Mouse (Mus musculus): ENCODE measurements around the gene Pde3a. TPM values are rescaled to one million over a fixed set of nuclear protein-coding genes. Genes with fewer than 3 reads are reported as not detected.
A peak's percentile ranks its signal among the peaks of the same experiment; 100 is the strongest.
"Not testable (repeated sequence)": the region's sequence is repeated elsewhere in the genome, so short reads cannot be mapped to it uniquely, and the experiment has no call there.

Gene Pde3a
- polyA plus RNA-seq, 1 experiment: 22.7 TPM

DNA sequence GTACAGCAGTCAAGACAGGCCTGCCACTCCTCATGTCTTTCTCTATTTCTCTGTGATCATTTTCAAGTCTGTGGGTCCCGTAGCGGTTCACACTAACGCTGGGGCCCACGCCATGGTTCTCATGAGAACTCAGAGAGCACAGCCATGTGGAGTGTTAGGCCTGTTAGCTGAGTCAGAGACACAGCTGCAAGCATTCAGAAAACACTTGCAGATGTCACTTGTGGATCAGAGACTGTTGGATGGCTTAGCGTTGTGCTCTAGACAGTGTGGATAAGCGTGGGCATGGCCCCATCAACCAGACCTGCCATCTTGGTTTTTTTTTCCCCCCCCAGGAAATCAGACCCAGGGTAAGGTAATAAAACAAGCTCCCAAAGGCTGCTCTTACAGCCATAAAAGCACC is 62.5 kb downstream of the Pde3a start:
- TF ChIP-seq POLR2A (IDR thresholded peaks at IDR 0.05; ENCODE audit: borderline replicate concordance, extremely low read depth, low read depth, low read length) (no peak), CTCF (IDR thresholded peaks at IDR 0.05; ENCODE audit: insufficient read depth, low read length) (no peak)
- peaks cover 11% of the 10 kb centered on the region for H3K4me1 ChIP-seq (ENCODE audit: control insufficient read depth, insufficient read depth, low read length)
- 71% methylated on average over 6 of the region's 6 CpGs for WGBS
- no peak overlapping the region for H3K4me3 ChIP-seq (replicated peaks; ENCODE audit: extremely low read depth, low read depth, low read length)
- peak; percentile 24 for DNase-seq

DNA sequence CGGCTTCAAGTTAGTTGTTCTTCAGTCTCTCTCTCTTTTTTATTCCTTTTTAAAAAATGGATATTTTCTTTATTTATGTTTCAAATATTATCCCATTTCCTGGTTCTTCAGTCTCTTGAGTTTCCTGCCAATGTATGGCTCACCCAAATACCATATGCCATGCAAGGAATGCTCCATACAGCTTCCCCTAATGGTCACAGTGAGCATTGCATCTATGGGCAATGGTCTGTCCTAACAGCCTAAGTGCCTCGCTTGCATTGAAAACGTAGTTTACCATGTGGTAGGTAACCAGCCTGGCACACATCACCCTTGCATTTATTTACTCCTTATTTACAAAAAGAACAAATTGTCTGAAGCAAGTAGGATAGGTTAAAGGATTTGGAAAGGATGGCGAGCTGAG is 64.0 kb downstream of the Pde3a start:
- TF ChIP-seq POLR2A (IDR thresholded peaks at IDR 0.05; ENCODE audit: borderline replicate concordance, extremely low read depth, low read depth, low read length): no peak
- TF ChIP-seq CTCF (IDR thresholded peaks at IDR 0.05; ENCODE audit: insufficient read depth, low read length): no peak
- 90% methylated on average over 4 of the region's 4 CpGs for WGBS
- DNase-seq: no peak

GRCm38 (mm10) chr6:141318440-141318839 is 69.4 kb downstream of the Pde3a start:
- Histone ChIP-seq H3K4me1 (ENCODE audit: control insufficient read depth, insufficient read depth, low read length) (peaks cover 5% of the 10 kb centered on the region; the same call in 1 of the 2 replicates), H3K4me3 (replicated peaks; ENCODE audit: extremely low read depth, low read depth, low read length) (no peak overlapping the region)
- TF ChIP-seq CTCF (IDR thresholded peaks at IDR 0.05; ENCODE audit: insufficient read depth, low read length): no peak
- TF ChIP-seq POLR2A (IDR thresholded peaks at IDR 0.05; ENCODE audit: borderline replicate concordance, extremely low read depth, low read depth, low read length): no peak
- 82% methylated on average over 3 of the region's 3 CpGs for WGBS
- DNase-seq: no peak

More for the DNA sequence above, 64.0 kb downstream of the Pde3a start:
- Histone ChIP-seq H3K4me1 (ENCODE audit: control insufficient read depth, insufficient read depth, low read length) (peaks cover 8% of the 10 kb centered on the region), H3K4me3 (replicated peaks; ENCODE audit: extremely low read depth, low read depth, low read length) (no peak overlapping the region)

- DNase-seq: no peak
- H3K4me1 ChIP-seq (ENCODE audit: control insufficient read depth, insufficient read depth, low read length): peaks cover 7% of the 10 kb centered on the region
- WGBS: 75% methylated on average over 3 of the region's 3 CpGs
- no peak for TF ChIP-seq POLR2A (IDR thresholded peaks at IDR 0.05; ENCODE audit: borderline replicate concordance, extremely low read depth, low read depth, low read length)
- no peak for TF ChIP-seq CTCF (IDR thresholded peaks at IDR 0.05; ENCODE audit: insufficient read depth, low read length)
- no peak overlapping the region for H3K4me3 ChIP-seq (replicated peaks; ENCODE audit: extremely low read depth, low read depth, low read length)
Measured at GRCm38 (mm10) chr6:141321253-141321652, 72.2 kb downstream of the Pde3a start.

DNA sequence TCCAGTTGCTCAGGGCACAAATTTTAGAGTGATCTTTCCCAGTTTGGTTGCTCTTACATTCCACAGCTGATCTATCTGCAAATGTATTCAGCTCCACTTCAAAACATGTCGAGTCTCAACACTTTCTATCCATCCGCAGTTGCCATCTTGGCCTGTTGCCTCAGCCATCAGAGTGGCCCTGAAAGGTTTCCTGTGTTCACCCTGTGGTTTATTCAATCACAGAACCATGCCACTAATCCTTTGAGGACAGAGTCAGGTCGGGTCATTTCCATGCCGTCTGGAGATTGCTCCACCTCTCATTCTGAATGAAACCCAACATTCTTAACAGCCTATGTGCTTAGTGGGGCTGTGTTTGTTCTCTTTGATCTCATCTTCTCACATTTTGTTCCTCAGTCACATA is 73.9 kb downstream of the Pde3a start:
- no peak for DNase-seq
- TF ChIP-seq CTCF (IDR thresholded peaks at IDR 0.05; ENCODE audit: insufficient read depth, low read length) (no peak), POLR2A (IDR thresholded peaks at IDR 0.05; ENCODE audit: borderline replicate concordance, extremely low read depth, low read depth, low read length) (no peak)
- Histone ChIP-seq H3K4me1 (ENCODE audit: control insufficient read depth, insufficient read depth, low read length) (peaks cover 7% of the 10 kb centered on the region), H3K4me3 (replicated peaks; ENCODE audit: extremely low read depth, low read depth, low read length) (no peak overlapping the region)
- 22% methylated on average over 4 of the region's 4 CpGs for WGBS

GRCm38 (mm10) chr6:141327134-141327533 is 78.1 kb downstream of the Pde3a start:
- 36% methylated on average over 2 of the region's 2 CpGs for WGBS
- H3K4me1 ChIP-seq (ENCODE audit: control insufficient read depth, insufficient read depth, low read length): peaks cover 10% of the 10 kb centered on the region
- H3K4me3 ChIP-seq (replicated peaks; ENCODE audit: extremely low read depth, low read depth, low read length); DNase-seq: not testable (repeated sequence)

DNA sequence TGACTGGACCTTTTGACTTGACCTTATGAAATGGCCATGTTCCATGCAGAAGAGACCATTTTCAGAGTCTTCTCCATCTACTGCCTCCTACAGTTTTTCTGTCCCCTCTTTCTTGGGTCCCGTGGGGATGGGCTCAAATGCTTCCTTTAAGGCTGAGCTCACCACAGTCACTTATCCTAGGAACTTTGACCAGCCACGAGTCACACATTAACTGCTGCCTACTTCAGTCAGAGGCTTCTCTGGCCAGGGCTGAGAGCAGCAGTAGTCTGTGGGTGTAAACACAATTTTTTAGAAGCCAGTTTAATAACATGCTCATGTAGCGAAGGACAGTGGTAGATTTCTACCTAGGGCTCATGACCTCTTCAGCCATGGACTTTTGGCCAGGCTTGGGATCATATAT is 79.0 kb downstream of the Pde3a start:
- TF ChIP-seq CTCF (IDR thresholded peaks at IDR 0.05; ENCODE audit: insufficient read depth, low read length) (no peak), POLR2A (IDR thresholded peaks at IDR 0.05; ENCODE audit: borderline replicate concordance, extremely low read depth, low read depth, low read length) (no peak)
- DNase-seq: no peak
- 62% methylated on average over 3 of the region's 3 CpGs for WGBS
- Histone ChIP-seq H3K4me1 (ENCODE audit: control insufficient read depth, insufficient read depth, low read length) (peaks cover 12% of the 10 kb centered on the region), H3K4me3 (replicated peaks; ENCODE audit: extremely low read depth, low read depth, low read length) (no peak overlapping the region)

DNA sequence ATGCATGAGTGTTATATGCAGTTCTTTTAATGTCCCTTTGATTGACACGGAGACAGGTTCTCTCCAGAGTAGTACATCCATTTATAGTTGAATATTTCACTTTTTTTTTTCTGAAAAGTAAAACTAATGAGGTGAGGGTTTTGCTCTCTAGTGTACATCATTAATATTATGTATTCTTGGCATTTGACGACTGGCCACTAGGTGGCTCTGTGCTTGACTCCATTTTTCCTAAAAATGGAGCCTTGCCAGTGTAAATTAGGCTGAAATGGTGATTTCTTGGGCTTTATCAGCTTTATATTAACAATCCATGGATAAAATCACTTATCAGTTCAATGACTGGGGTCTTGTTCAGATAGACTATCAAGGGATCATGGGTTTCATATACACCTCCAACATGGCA is 82.4 kb downstream of the Pde3a start:
- no peak for TF ChIP-seq POLR2A (IDR thresholded peaks at IDR 0.05; ENCODE audit: borderline replicate concordance, extremely low read depth, low read depth, low read length)
- no peak for DNase-seq
- WGBS: 57% methylated on average over 2 of the region's 2 CpGs
- Histone ChIP-seq H3K4me1 (ENCODE audit: control insufficient read depth, insufficient read depth, low read length) (peaks cover 10% of the 10 kb centered on the region), H3K4me3 (replicated peaks; ENCODE audit: extremely low read depth, low read depth, low read length) (no peak overlapping the region)

DNA sequence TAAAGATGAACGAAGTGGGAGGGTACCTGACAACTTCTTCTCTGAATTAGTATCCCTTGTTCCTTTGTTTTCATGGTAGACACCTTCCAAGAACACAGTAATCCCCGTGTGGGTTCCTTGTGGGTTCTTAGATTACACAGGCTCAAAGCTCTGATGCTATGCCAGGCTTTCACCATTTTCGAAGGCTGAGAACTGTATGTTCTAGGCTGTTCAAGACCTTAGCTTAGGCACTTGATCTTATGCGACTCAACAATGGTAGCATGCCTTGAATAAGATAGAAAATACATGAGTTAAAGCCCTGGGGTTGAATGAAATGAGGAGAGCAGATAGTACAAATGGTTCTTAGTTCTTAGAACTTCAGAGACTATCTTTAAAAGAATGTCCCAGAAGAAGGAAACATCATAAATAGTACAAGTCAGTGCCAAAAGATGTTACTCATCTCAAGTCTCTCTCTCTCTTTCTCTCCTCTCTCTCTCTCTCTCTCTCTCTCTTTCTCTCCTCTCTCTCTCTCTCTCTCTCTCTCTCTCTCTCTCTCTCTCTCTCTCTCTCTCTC is 83.6 kb downstream of the Pde3a start:
- Histone ChIP-seq H3K4me1 (ENCODE audit: control insufficient read depth, insufficient read depth, low read length) (peaks cover 13% of the 10 kb centered on the region), H3K4me3 (replicated peaks; ENCODE audit: extremely low read depth, low read depth, low read length) (no peak overlapping the region)
- WGBS: 76% methylated on average over 4 of the region's 4 CpGs
- no peak for DNase-seq
- TF ChIP-seq CTCF (IDR thresholded peaks at IDR 0.05; ENCODE audit: insufficient read depth, low read length): no peak
- TF ChIP-seq POLR2A (IDR thresholded peaks at IDR 0.05; ENCODE audit: borderline replicate concordance, extremely low read depth, low read depth, low read length): no peak

DNA sequence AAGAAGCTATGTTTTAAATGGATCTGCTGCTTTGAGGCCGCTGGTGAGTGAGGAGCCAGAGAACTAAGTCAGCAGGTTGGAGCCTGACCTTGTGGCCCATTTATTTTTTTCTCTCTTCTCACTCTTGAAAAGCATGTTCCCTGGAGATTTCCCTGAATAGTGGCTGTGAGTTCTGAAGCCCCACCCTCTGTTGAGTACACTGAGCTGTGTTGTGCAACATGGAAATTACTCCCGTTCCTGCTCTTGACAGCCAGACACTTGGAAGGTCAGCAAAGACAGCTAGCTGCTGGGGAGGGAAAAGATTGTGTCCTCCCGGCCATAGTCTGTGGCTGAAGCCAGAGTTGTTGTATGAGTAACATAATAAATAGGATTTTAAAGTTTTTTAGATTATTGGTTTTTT is 84.2 kb downstream of the Pde3a start:
- WGBS: 24% methylated on average over 3 of the region's 3 CpGs
- peak; percentile 38 for DNase-seq

More for the DNA sequence above, 84.2 kb downstream of the Pde3a start:
- Histone ChIP-seq H3K4me1 (ENCODE audit: control insufficient read depth, insufficient read depth, low read length) (peaks cover 13% of the 10 kb centered on the region), H3K4me3 (replicated peaks; ENCODE audit: extremely low read depth, low read depth, low read length) (no peak overlapping the region)
- no peak for TF ChIP-seq POLR2A (IDR thresholded peaks at IDR 0.05; ENCODE audit: borderline replicate concordance, extremely low read depth, low read depth, low read length)
- TF ChIP-seq CTCF (IDR thresholded peaks at IDR 0.05; ENCODE audit: insufficient read depth, low read length): no peak
